Mouse (Mus musculus): ENCODE data around the gene Scube1.

GRCm38 (mm10) chr15:83562626-83563270 lies 162.1 kb downstream of the Scube1 start:
- TF ChIP-seq CTCF (IDR thresholded peaks at IDR 0.05; ENCODE audit: borderline replicate concordance, insufficient read depth, low read depth, low read length), result no peak
- TF ChIP-seq POLR2A (IDR thresholded peaks at IDR 0.05; ENCODE audit: borderline replicate concordance, insufficient read depth, low read length), result no peak

All from cerebellum, adult 2 months (tissue).